Mouse (Mus musculus): ENCODE measurements at regions not wholly inside any gene's neighbourhood (a gene's known extent, or its start where the extent isn't known, plus 50 kb on each side); places are given as distances from the start of the nearest gene placed in this dataset.

DNA sequence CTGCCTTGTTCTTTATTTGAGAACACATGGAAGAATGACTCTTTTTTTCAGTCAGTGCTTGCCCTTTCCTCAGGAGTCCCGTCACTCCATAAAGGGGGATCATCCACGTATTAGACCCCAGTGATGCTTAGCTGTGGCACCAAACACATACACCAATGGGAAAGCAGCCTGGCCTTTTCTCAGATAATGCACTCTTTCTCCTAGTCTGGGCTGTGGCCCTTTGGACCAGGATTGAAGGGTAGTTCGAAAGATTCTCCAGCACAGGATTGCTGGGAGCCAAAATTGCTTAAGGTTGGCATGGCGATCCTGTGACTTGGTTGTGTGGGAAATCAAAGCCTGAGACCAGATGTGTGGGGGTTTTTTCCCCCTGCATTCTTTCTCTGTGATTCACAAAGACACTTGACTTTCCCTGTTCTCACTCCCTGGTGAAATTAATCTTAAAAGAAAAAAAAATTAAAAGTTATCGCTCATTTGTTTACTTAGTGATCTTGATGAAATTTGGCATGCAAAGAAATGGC lies 648.3 kb downstream of the Nedd1 start:
- TF ChIP-seq CTCF (IDR thresholded peaks at IDR 0.05) (no peak), EP300 (IDR thresholded peaks at IDR 0.05) (no peak)
- H3K4me1 ChIP-seq (ENCODE audit: insufficient read depth, low read depth, low read length), result no peaks in the 10 kb centered on the region
- 38% methylated on average over 5 of the region's 5 CpGs for WGBS
- DNase-seq (ENCODE audit: low spot score) (peak; percentile 12), ATAC-seq (peak; percentile 19; the same call in 1 of the 2 replicates)
- H3K4me2 ChIP-seq (replicated peaks; ENCODE audit: low read depth, low read length), result no peak overlapping the region
- no peaks in the 10 kb centered on the region for H3K36me3 ChIP-seq (ENCODE audit: insufficient read depth, low read length)
- H3K27ac ChIP-seq (ENCODE audit: low read length), result no peak overlapping the region
- H3K9ac ChIP-seq (replicated peaks; ENCODE audit: low read depth), result no peak overlapping the region
- no peaks in the 10 kb centered on the region for H3K9me3 ChIP-seq (ENCODE audit: low read length)
- H3K4me3 ChIP-seq (ENCODE audit: low read depth, low read length), result no peak overlapping the region
- no peaks in the 10 kb centered on the region for H3K27me3 ChIP-seq (replicated peaks; ENCODE audit: insufficient read depth, low read length)

DNA sequence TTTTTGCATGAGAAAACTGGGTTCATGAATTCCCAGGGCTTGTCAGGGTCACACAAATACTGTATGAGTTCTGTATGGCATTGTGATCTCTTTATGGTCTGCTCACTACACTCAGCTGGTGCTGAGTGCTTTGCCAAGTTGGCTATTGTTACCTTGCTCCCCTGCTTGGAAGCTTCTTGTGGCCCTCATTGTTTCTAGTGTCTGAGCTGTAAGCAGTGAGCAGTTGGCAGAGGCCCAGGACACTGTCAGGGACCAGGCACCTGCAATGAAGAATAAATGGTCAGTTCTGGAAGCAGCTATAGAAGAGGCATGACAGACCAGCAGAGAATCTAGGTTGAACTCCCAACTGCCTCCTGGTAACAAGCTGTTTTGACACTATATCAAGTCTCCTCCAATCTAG lies 677.4 kb downstream of the Nedd1 start:
- no peaks in the 10 kb centered on the region for H3K36me3 ChIP-seq (ENCODE audit: insufficient read depth, low read length)
- TF ChIP-seq EP300 (IDR thresholded peaks at IDR 0.05) (no peak), CTCF (IDR thresholded peaks at IDR 0.05) (no peak)
- H3K27ac ChIP-seq (ENCODE audit: low read length), result no peak overlapping the region
- H3K4me3 ChIP-seq (ENCODE audit: low read depth, low read length), result no peak overlapping the region
- DNase-seq (ENCODE audit: low spot score) (no peak), ATAC-seq (no peak)
- no peaks in the 10 kb centered on the region for H3K27me3 ChIP-seq (replicated peaks; ENCODE audit: insufficient read depth, low read length)
- H3K9ac ChIP-seq (replicated peaks; ENCODE audit: low read depth), result no peak overlapping the region
- no peaks in the 10 kb centered on the region for H3K4me1 ChIP-seq (ENCODE audit: insufficient read depth, low read depth, low read length)
- H3K9me3 ChIP-seq (ENCODE audit: low read length), result no peaks in the 10 kb centered on the region
- H3K4me2 ChIP-seq (replicated peaks; ENCODE audit: low read depth, low read length), result no peak overlapping the region

DNA sequence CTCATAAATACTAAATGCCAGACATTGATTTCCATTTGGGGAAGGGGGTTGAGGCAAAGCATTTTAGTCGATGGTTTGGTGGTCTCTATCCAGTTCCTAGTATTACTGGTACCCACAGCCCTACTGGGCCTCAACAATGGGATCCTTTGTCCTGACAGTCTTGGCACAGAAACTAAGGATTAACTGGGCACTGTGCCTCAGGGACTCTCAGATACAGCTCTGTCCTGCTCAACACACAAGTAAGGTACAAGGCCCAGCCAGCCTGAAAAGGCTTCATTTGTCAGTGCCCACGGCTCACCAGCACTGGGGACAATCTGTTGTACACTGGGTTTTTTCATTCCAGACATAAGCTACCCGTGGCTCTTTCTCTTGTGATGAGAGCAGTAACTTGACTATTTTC lies 686.0 kb downstream of the Nedd1 start:
- Histone ChIP-seq H3K4me2 (replicated peaks; ENCODE audit: low read depth, low read length) (no peak overlapping the region), H3K9me3 (ENCODE audit: low read length) (no peaks in the 10 kb centered on the region), H3K9ac (replicated peaks; ENCODE audit: low read depth) (no peak overlapping the region), H3K4me3 (ENCODE audit: low read depth, low read length) (no peak overlapping the region), H3K4me1 (ENCODE audit: insufficient read depth, low read depth, low read length) (no peaks in the 10 kb centered on the region), H3K36me3 (ENCODE audit: insufficient read depth, low read length) (no peaks in the 10 kb centered on the region), H3K27ac (ENCODE audit: low read length) (no peak overlapping the region), H3K27me3 (replicated peaks; ENCODE audit: insufficient read depth, low read length) (no peaks in the 10 kb centered on the region)
- no peak for ATAC-seq
- 53% methylated on average over 3 of the region's 3 CpGs for WGBS
- no peak for DNase-seq (ENCODE audit: low spot score)
- TF ChIP-seq CTCF (IDR thresholded peaks at IDR 0.05) (no peak), EP300 (IDR thresholded peaks at IDR 0.05) (no peak)

DNA sequence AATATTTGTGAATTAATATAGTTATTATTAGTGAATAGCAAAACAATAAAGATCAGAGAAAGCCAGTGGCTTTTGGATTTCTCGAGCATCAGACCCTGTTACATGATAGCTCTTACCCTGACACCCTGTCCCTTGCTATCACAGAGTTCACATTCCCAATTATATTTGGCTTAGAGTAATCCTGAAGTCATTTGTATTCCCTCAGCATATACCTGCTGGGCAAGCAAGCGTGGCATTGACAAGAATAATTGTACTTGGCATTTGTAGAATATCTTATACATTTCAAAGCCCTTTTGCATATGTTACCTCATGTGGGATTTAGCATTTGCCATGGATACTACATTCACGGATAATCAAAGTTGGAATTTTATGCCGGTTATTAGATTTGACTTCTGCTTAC lies 692.0 kb downstream of the Nedd1 start:
- 78% methylated on average over 4 of the region's 4 CpGs for WGBS
- no peak overlapping the region for H3K27ac ChIP-seq (ENCODE audit: low read length)
- no peaks in the 10 kb centered on the region for H3K9me3 ChIP-seq (ENCODE audit: low read length)
- H3K27me3 ChIP-seq (replicated peaks; ENCODE audit: insufficient read depth, low read length), result no peaks in the 10 kb centered on the region
- H3K4me1 ChIP-seq (ENCODE audit: insufficient read depth, low read depth, low read length), result no peaks in the 10 kb centered on the region
- ATAC-seq (no peak), DNase-seq (ENCODE audit: low spot score) (no peak)
- TF ChIP-seq EP300 (IDR thresholded peaks at IDR 0.05), result no peak
- no peak for TF ChIP-seq CTCF (IDR thresholded peaks at IDR 0.05)
- H3K36me3 ChIP-seq (ENCODE audit: insufficient read depth, low read length), result no peaks in the 10 kb centered on the region
- H3K9ac ChIP-seq (replicated peaks; ENCODE audit: low read depth), result no peak overlapping the region
- no peak overlapping the region for H3K4me2 ChIP-seq (replicated peaks; ENCODE audit: low read depth, low read length)
- H3K4me3 ChIP-seq (ENCODE audit: low read depth, low read length), result no peak overlapping the region

DNA sequence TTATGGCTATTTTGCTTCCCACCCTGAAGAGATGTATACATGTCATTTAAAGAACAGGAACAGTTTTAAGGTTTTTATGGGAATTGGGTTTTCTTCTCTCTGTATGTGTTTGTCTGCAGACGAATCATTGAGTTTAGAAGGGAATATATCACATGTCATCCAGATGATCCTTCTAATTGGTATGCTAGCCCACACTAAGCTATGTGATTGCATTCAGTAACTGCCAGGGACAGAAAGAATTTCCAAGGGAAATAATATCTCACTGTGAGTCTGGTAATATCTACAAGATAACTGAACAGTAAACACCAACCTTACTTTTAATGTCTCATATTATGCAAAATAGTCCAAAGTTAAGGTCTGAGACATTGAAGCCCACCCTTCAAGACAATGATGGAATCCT lies 698.0 kb downstream of the Nedd1 start:
- 88% methylated on average over 1 of the region's 1 CpGs for WGBS

DNA sequence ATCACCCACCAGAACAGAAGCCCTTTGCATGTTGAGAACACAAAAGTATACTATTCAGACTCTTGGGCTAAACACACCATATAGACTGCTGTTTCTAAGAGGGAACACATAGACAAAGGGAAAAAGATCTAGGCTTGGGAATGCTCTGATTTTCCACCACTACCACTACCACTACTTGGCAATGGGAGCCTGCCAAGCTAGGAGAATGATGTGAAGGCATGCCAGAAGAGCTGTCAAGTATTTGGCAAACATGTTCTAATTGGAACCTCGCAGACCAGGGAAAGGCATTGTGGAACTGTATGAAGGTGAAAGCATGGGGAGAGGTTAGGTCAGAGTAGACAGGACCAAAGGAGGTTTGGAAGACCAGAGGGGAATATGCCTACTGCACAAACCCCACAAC lies 701.2 kb downstream of the Nedd1 start:
- no peaks in the 10 kb centered on the region for H3K27me3 ChIP-seq (replicated peaks; ENCODE audit: insufficient read depth, low read length)
- H3K4me3 ChIP-seq (ENCODE audit: low read depth, low read length), result no peak overlapping the region
- no peaks in the 10 kb centered on the region for H3K4me1 ChIP-seq (ENCODE audit: insufficient read depth, low read depth, low read length)
- DNase-seq (ENCODE audit: low spot score), result peak; percentile 36
- TF ChIP-seq CTCF (IDR thresholded peaks at IDR 0.05) (no peak), EP300 (IDR thresholded peaks at IDR 0.05) (no peak)
- H3K9me3 ChIP-seq (ENCODE audit: low read length), result no peaks in the 10 kb centered on the region
- ATAC-seq, result no peak
- H3K4me2 ChIP-seq (replicated peaks; ENCODE audit: low read depth, low read length), result no peak overlapping the region
- H3K36me3 ChIP-seq (ENCODE audit: insufficient read depth, low read length), result no peaks in the 10 kb centered on the region
- 33% methylated on average over 1 of the region's 1 CpGs for WGBS
- H3K27ac ChIP-seq (ENCODE audit: low read length), result no peak overlapping the region
- H3K9ac ChIP-seq (replicated peaks; ENCODE audit: low read depth), result no peak overlapping the region

More for the DNA sequence above, 698.0 kb downstream of the Nedd1 start:
- Histone ChIP-seq H3K4me3 (ENCODE audit: low read depth, low read length) (no peak overlapping the region), H3K9me3 (ENCODE audit: low read length) (no peaks in the 10 kb centered on the region), H3K36me3 (ENCODE audit: insufficient read depth, low read length) (no peaks in the 10 kb centered on the region), H3K4me2 (replicated peaks; ENCODE audit: low read depth, low read length) (no peak overlapping the region), H3K27me3 (replicated peaks; ENCODE audit: insufficient read depth, low read length) (no peaks in the 10 kb centered on the region), H3K27ac (ENCODE audit: low read length) (no peak overlapping the region), H3K9ac (replicated peaks; ENCODE audit: low read depth) (no peak overlapping the region), H3K4me1 (ENCODE audit: insufficient read depth, low read depth, low read length) (no peaks in the 10 kb centered on the region)
- no peak for ATAC-seq
- TF ChIP-seq CTCF (IDR thresholded peaks at IDR 0.05) (no peak), EP300 (IDR thresholded peaks at IDR 0.05) (no peak)
- DNase-seq (ENCODE audit: low spot score), result no peak

DNA sequence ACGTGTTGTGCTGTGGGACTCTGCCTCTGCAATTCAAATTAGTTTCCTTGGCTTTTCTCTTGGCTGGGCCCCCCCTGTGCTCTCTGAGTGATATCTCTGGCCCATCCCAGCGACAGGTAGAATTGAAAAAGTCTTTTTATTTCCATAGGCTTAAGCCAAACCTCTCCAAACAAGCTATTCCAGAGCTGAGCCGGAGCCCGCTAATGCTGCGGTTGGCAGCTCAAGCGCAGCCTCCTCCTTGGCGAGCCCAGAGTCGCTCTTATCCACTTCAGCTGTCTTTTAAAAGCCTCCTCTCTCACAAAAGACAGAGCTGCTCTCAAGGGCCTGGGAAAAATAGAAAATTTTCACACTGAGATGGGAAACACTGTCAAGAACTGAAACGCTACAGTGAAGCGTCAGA lies 712.7 kb downstream of the Nedd1 start:
- Histone ChIP-seq H3K4me3 (ENCODE audit: low read depth, low read length) (no peak overlapping the region), H3K27me3 (replicated peaks; ENCODE audit: insufficient read depth, low read length) (no peaks in the 10 kb centered on the region), H3K4me1 (ENCODE audit: insufficient read depth, low read depth, low read length) (no peaks in the 10 kb centered on the region), H3K9me3 (ENCODE audit: low read length) (no peaks in the 10 kb centered on the region), H3K4me2 (replicated peaks; ENCODE audit: low read depth, low read length) (no peak overlapping the region), H3K9ac (replicated peaks; ENCODE audit: low read depth) (no peak overlapping the region), H3K27ac (ENCODE audit: low read length) (no peak overlapping the region), H3K36me3 (ENCODE audit: insufficient read depth, low read length) (no peaks in the 10 kb centered on the region)
- WGBS, result 60% methylated on average over 10 of the region's 10 CpGs
- DNase-seq (ENCODE audit: low spot score) (no peak), ATAC-seq (no peak)
- no peak for TF ChIP-seq CTCF (IDR thresholded peaks at IDR 0.05)
- TF ChIP-seq EP300 (IDR thresholded peaks at IDR 0.05), result no peak
